Mouse (Mus musculus): Measurements from ENCODE around the gene Vpreb1.

GRCm38 (mm10) chr16:16879025-16879424, 8.4 kb upstream of the Vpreb1 start:
- TF ChIP-seq CHD2 (IDR thresholded peaks at IDR 0.05; ENCODE audit: low read depth, low read length), result no peak
- TF ChIP-seq ZC3H11A (IDR thresholded peaks at IDR 0.05; ENCODE audit: borderline replicate concordance, low read depth, low read length), result no peak
- TF ChIP-seq HCFC1 (IDR thresholded peaks at IDR 0.05; ENCODE audit: borderline replicate concordance, insufficient read depth, low read length), result no peak
